ENCODE assay signal across 9 mouse cellular contexts in genomic region chr19:6530359-6530758, GRCm38 (mm10). TPM values are rescaled to one million over a fixed set of nuclear protein-coding genes. Genes with fewer than 3 reads are reported as not detected.
DNase-seq lines count a peak whose midpoint lies in the region; ATAC-seq and TF ChIP-seq lines count a peak whose summit lies in the region.
"Had no signal": no experiment of that assay in that cellular context is flagged by ENCODE, and none has a peak within 500 bp of the region (broad histone marks: within the 10 kb centered on the region; RNA-seq: fewer than 3 reads in every experiment).

No protein-coding gene starts in this region.

- no peaks in the 10 kb centered on the region for H3K9me3 ChIP-seq in kidney, embryonic 14.5 days (ENCODE audit: control insufficient read depth, low read length)
- H3K9me3 ChIP-seq in embryonic facial prominence, embryonic 13.5 days: no peaks in the 10 kb centered on the region
- no peaks in the 10 kb centered on the region for H3K9me3 ChIP-seq in forebrain, postnatal 0 days (ENCODE audit: low read length)
- H3K9me3 ChIP-seq in midbrain, embryonic 15.5 days: no peaks in the 10 kb centered on the region

- 13% methylated on average over 13 of the region's 13 CpGs for WGBS in kidney, embryonic 14.5 days
- 16% methylated on average over 13 of the region's 13 CpGs for WGBS in embryonic facial prominence, embryonic 13.5 days
- WGBS in forebrain, postnatal 0 days: 22% methylated on average over 13 of the region's 13 CpGs
- 22% methylated on average over 13 of the region's 13 CpGs for WGBS in midbrain, embryonic 15.5 days

- TF ChIP-seq CTCF in forebrain, postnatal 0 days (IDR thresholded peaks at IDR 0.05; ENCODE audit: low read depth): no peak

- no peak for ATAC-seq in kidney, embryonic 14.5 days (ENCODE audit: low FRiP score, low TSS enrichment)
- ATAC-seq in embryonic facial prominence, embryonic 13.5 days (ENCODE audit: insufficient number of reproducible peaks, insufficient read depth, low FRiP score, low TSS enrichment, low read depth): no peak
- ATAC-seq in forebrain, postnatal 0 days: no peak
- no peak for ATAC-seq in midbrain, embryonic 15.5 days (replicated peaks)

- peaks cover 25% of the 10 kb centered on the region for H3K4me1 ChIP-seq in kidney, embryonic 14.5 days (ENCODE audit: control insufficient read depth, insufficient read depth, low read length)
- H3K4me1 ChIP-seq in embryonic facial prominence, embryonic 13.5 days: peaks cover 24% of the 10 kb centered on the region
- peaks cover 8% of the 10 kb centered on the region; the same call in 1 of the 2 replicates for H3K4me1 ChIP-seq in forebrain, postnatal 0 days (ENCODE audit: insufficient read depth)
- H3K4me1 ChIP-seq in midbrain, embryonic 15.5 days: peaks cover 56% of the 10 kb centered on the region

- H3K36me3 ChIP-seq in kidney, embryonic 14.5 days (ENCODE audit: control insufficient read depth, insufficient read depth, low read length): no peaks in the 10 kb centered on the region
- H3K36me3 ChIP-seq in embryonic facial prominence, embryonic 13.5 days: no peaks in the 10 kb centered on the region
- peaks cover 27% of the 10 kb centered on the region for H3K36me3 ChIP-seq in forebrain, postnatal 0 days (ENCODE audit: insufficient read depth)
- peaks cover 13% of the 10 kb centered on the region for H3K36me3 ChIP-seq in midbrain, embryonic 15.5 days (replicated peaks)

- peak overlapping the region; percentile 37 for H3K27ac ChIP-seq in kidney, embryonic 14.5 days (ENCODE audit: low read depth, low read length)
- H3K27ac ChIP-seq in embryonic facial prominence, embryonic 13.5 days: no peak overlapping the region
- peak overlapping the region; percentile 54 for H3K27ac ChIP-seq in forebrain, postnatal 0 days (ENCODE audit: low read depth, low read length)
- H3K27ac ChIP-seq in midbrain, embryonic 15.5 days: peak overlapping the region; percentile 53; the same call in 1 of the 2 replicates

- no peak overlapping the region for H3K9ac ChIP-seq in kidney, embryonic 14.5 days (ENCODE audit: low read depth, low read length)
- H3K9ac ChIP-seq in embryonic facial prominence, embryonic 13.5 days: no peak overlapping the region
- no peak overlapping the region for H3K9ac ChIP-seq in forebrain, postnatal 0 days
- H3K9ac ChIP-seq in midbrain, embryonic 15.5 days: no peak overlapping the region

- peak overlapping the region; percentile 7; the same call in 1 of the 2 replicates for H3K4me3 ChIP-seq in kidney, embryonic 14.5 days (ENCODE audit: low read length)
- no peak overlapping the region for H3K4me3 ChIP-seq in embryonic facial prominence, embryonic 13.5 days
- no peak overlapping the region; the same call in 1 of the 2 replicates for H3K4me3 ChIP-seq in forebrain, postnatal 0 days (ENCODE audit: low read depth, low read length)
- no peak overlapping the region for H3K4me3 ChIP-seq in midbrain, embryonic 15.5 days
- H3K4me3 ChIP-seq: erythroblast, embryonic 14.5 days had no signal

- peaks cover 11% of the 10 kb centered on the region for H3K27me3 ChIP-seq in kidney, embryonic 14.5 days (ENCODE audit: control insufficient read depth, insufficient read depth, low read length)
- H3K27me3 ChIP-seq in embryonic facial prominence, embryonic 13.5 days: peaks cover 72% of the 10 kb centered on the region
- no peaks in the 10 kb centered on the region for H3K27me3 ChIP-seq in forebrain, postnatal 0 days (ENCODE audit: insufficient read depth, low read length)
- no peaks in the 10 kb centered on the region for H3K27me3 ChIP-seq in midbrain, embryonic 15.5 days (replicated peaks)

- no peak for DNase-seq in kidney, adult 11 months
- no peak for DNase-seq in forebrain, postnatal 0 days
- no peak for DNase-seq in retina, embryonic 14.5 days (ENCODE audit: low spot score)
- no peak for DNase-seq in right cerebral cortex, postnatal 14 days
- DNase-seq: cerebellum, adult 9-11 months had no signal

- H3K4me2 ChIP-seq in kidney, embryonic 14.5 days (replicated peaks; ENCODE audit: low read depth, low read length): peak overlapping the region; percentile 86
- H3K4me2 ChIP-seq in embryonic facial prominence, embryonic 13.5 days: peak overlapping the region; percentile 85; the same call in 1 of the 2 replicates
- H3K4me2 ChIP-seq in forebrain, postnatal 0 days (ENCODE audit: low read depth): peak overlapping the region; percentile 39
- no peak overlapping the region for H3K4me2 ChIP-seq in midbrain, embryonic 15.5 days

RNA-seq across cellular contexts. Expression of gene Slc22a12, which starts 12.5 kb away (rescaled TPM):
- 1.8 and 2.5 TPM in 2 replicates for polyA plus RNA-seq in kidney, embryonic 14.5 days (2014; fragmentation: Nextera tagmentation; extraction: Ambion mirVana)
- not detected in 2 replicates for polyA plus RNA-seq in embryonic facial prominence, embryonic 13.5 days (2015; fragmentation: Nextera tagmentation; extraction: Ambion mirVana)
- not detected in 2 replicates for total RNA-seq in forebrain, postnatal 0 days (2014; rRNA removed)
- polyA plus RNA-seq in forebrain, postnatal 0 days (2015; fragmentation: Nextera tagmentation; extraction: Ambion mirVana): 0.15 and 0.40 TPM in 2 replicates
- polyA plus RNA-seq in midbrain, embryonic 15.5 days (2015; fragmentation: Nextera tagmentation; extraction: Ambion mirVana): 0.17 and 0.32 TPM in 2 replicates
- polyA plus RNA-seq: erythroblast, embryonic 14.5 days had no signal
